Mouse (Mus musculus) neural tube, embryonic 14.5 days (tissue): ENCODE measurements around the gene Rbx1. TPM values are rescaled to one million over a fixed set of nuclear protein-coding genes. Genes with fewer than 3 reads are reported as not detected.
A peak's percentile ranks its signal among the peaks of the same experiment; 100 is the strongest.

Experiments
- ATAC-seq: fragments of 200-750 bp; cut with Nextera tagmentation; 2 replicates; pipeline ENCODE4 v1.8.0; 2017; ENCODE audit warnings: low read depth, mild to moderate bottlenecking, moderate TSS enrichment, moderate library complexity
- H3K27ac ChIP-seq: fragments of 300-500 bp; sonication (generic); 2 replicates; pipeline ENCODE4 v1.5.1; 2014; ENCODE audit warnings: low read depth, mild to moderate bottlenecking, control low read depth, low read length, moderate library complexity, mixed read lengths
- H3K27me3 ChIP-seq: fragments of 300-500 bp; sonication (generic); 2 replicates; pipeline ENCODE4 v1.6.1; 2014; ENCODE audit warnings: low read length; ENCODE audit not compliant: control insufficient read depth, insufficient read depth
- H3K36me3 ChIP-seq: fragments of 300-500 bp; sonication (generic); 2 replicates; pipeline ENCODE4 v1.6.1; 2014; ENCODE audit warnings: low read length, mixed read lengths; ENCODE audit not compliant: control insufficient read depth, insufficient read depth
- H3K4me1 ChIP-seq: fragments of 300-500 bp; sonication (generic); 2 replicates; pipeline ENCODE4 v1.6.1; 2014; ENCODE audit warnings: low read length; ENCODE audit not compliant: control insufficient read depth, insufficient read depth
- H3K4me2 ChIP-seq: fragments of 300-500 bp; sonication (generic); 2 replicates; pipeline ENCODE4 v1.6.1; 2014; ENCODE audit warnings: mild to moderate bottlenecking, low read depth, low read length, control low read depth
- H3K4me3 ChIP-seq: fragments of 300-500 bp; sonication (generic); 2 replicates; pipeline ENCODE4 v1.5.1; 2014; ENCODE audit warnings: low read depth, low read length, control low read depth, mixed read lengths
- H3K9ac ChIP-seq: fragments of 300-500 bp; sonication (generic); replicated peaks from 2 replicates; pipeline ENCODE4 v1.6.1; 2014; ENCODE audit warnings: low read depth, mild to moderate bottlenecking, control low read depth, low read length, mixed read lengths
- H3K9me3 ChIP-seq: fragments of 300-500 bp; sonication (generic); 2 replicates; pipeline ENCODE4 v1.6.1; 2016; ENCODE audit warnings: low read length; ENCODE audit not compliant: control insufficient read depth
- WGBS: fragments of 180-500 bp; shearing (Covaris S2); extraction: QIAGEN DNeasy Blood & Tissue Kit; methylation state at CpG from one replicate; pipeline ENCODE4 v1.1.7; 2014; 5-methylcytosine and 5-hydroxymethylcytosine counted together
- polyA plus RNA-seq: library from polyadenylated mRNA; unstranded; fragments of >200 nt; fragmentation: Nextera tagmentation; extraction: Ambion mirVana; gene quantifications from 2 replicates; pipeline ENCODE4 v1.2.1, GENCODE M21; 2014

Gene Rbx1
- polyA plus RNA-seq, 1 experiment from 2014 or later: 456 TPM

DNA sequence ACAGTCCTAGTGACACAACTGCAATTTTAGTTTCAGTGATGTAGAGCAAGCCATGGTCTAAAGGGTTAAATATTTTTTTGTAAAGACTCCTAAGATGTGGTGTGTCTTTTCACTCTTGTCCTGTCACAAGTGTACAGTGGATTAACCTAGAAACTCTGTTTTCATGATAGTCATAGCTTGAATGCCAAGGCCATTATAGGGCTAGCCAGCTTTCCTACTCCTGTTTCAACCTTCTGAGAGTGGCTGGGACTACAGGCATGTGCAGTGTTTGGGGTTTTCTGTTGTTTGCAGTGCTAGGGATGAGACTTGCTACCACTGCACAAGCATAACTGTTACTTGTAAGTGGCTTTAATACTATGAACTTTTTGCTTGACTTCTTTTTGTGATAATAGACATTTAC lies 26.9 kb upstream of the Rbx1 start:
- Histone ChIP-seq H3K9me3 (no peaks in the 10 kb centered on the region), H3K4me3 (no peak overlapping the region), H3K4me1 (no peaks in the 10 kb centered on the region), H3K4me2 (no peak overlapping the region), H3K9ac (no peak overlapping the region), H3K36me3 (0 out of 2 replicates have a peak, but pooled peaks cover 3% of the 10 kb centered on the region), H3K27me3 (no peaks in the 10 kb centered on the region), H3K27ac (no peak overlapping the region)
- no peak for ATAC-seq

DNA sequence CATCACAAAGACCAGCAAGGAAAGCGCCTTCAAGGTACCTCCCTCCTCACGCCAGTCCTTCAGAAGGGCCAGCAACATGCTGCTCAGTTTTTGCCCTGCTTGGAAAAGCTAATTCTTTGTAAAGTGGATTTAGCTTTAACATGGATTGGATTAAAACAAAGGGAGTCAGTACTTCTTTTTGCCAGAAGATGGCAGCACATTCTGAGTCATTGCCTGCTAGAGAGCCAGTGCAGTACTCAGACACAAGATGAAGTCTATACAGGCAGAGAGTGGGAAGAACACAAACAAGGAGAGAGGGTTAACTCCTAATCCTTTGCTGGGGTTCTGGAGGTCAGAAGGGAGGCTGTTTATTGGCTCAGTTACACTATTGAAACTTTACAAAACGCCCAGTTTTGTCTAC lies 17.6 kb upstream of the Rbx1 start:
- Histone ChIP-seq H3K4me1 (no peaks in the 10 kb centered on the region), H3K27me3 (no peaks in the 10 kb centered on the region), H3K4me2 (no peak overlapping the region), H3K9me3 (no peaks in the 10 kb centered on the region), H3K9ac (no peak overlapping the region), H3K36me3 (peaks cover 3% of the 10 kb centered on the region), H3K4me3 (no peak overlapping the region), H3K27ac (no peak overlapping the region)
- peak; percentile 71 for ATAC-seq
- WGBS: 60% methylated on average over 3 of the region's 3 CpGs

DNA sequence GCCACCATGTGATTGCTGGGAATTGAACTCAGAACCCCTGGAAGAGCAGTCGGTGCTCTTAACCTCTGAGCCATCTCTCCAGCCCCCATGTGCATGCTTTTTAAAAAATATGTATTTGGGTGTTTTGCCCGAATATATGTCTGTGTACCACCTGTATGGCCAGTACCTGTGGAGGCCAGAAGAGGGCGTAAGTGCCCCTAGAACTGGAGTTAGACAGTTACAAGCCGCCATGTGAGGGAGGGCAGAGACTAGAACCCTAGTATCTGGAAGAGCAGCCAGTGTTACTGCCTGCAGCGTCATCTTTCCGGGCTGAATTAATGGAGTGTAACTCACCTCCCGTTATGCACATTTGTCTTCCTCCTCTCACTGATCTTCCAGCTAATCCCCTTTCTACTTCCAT lies 4.6 kb upstream of the Rbx1 start:
- H3K9me3 ChIP-seq: 0 out of 2 replicates have a peak, but pooled peaks cover 2% of the 10 kb centered on the region
- no peaks in the 10 kb centered on the region for H3K27me3 ChIP-seq
- H3K4me3 ChIP-seq: no peak overlapping the region
- H3K4me1 ChIP-seq: no peaks in the 10 kb centered on the region
- WGBS: 86% methylated on average over 7 of the region's 7 CpGs
- no peak overlapping the region for H3K4me2 ChIP-seq
- no peak for ATAC-seq
- H3K36me3 ChIP-seq: 0 out of 2 replicates have a peak, but pooled peaks cover 6% of the 10 kb centered on the region
- H3K27ac ChIP-seq: no peak overlapping the region
- no peak overlapping the region for H3K9ac ChIP-seq

DNA sequence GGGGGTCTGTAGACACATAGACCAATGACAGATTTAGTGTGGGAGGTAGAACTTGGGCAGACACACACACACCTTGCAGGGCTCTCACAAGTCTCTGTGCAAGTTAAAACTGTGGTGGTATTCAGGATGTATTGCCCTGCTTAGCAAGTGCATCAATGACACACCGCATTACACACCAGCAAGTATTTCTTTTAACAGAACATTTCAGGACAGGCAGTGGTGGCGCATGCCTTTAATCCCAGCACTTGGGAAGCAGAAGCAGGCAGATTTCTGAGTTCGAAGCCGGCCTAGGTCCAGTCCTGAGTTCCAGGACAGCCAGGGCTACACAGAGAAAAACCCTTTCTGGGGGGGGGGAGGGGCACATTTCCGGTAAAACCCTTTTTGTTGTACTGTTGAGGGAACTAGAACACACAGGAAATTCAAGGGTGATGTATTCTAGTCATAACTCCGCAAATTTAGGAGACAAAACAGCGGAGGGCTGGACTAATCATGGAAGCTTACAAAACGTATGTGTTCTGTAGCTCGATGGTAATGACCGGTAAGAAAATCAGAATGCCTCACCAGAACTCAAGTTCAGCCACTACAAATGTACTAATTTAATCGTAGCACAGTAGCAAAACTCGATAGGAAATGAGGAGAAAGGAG lies 958 bp upstream of the Rbx1 start:
- 76% methylated on average over 12 of the region's 12 CpGs for WGBS
- ATAC-seq: no peak
- H3K4me2 ChIP-seq: peak overlapping the region; percentile 56
- peak overlapping the region; percentile 83; the same call in 1 of the 2 replicates for H3K27ac ChIP-seq
- no peak overlapping the region; the same call in 1 of the 2 replicates for H3K9ac ChIP-seq
- no peaks in the 10 kb centered on the region for H3K27me3 ChIP-seq
- H3K4me3 ChIP-seq: peak overlapping the region; percentile 63
- H3K9me3 ChIP-seq: 0 out of 2 replicates have a peak, but pooled peaks cover 2% of the 10 kb centered on the region
- peaks cover 9% of the 10 kb centered on the region for H3K4me1 ChIP-seq
- H3K36me3 ChIP-seq: no peaks in the 10 kb centered on the region; the same call in 1 of the 2 replicates

DNA sequence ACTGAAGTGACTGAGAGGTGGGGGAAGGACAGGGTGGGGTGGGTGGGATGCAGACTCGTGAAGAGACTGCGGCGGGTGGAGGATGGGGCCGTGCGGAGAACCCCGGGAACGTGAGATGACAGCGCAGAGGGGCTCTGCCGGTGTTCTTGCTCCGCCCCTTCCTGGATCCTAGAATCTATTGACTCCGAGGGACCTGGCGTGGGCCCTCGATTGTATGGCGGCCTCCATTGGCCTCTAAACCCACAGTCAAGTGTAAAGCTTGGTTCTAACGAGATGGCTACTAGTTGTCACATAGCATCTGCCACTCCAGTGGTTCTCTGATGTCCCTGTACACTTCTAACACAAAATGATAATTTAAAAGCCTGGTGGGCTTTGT lies 630 bp downstream of the Rbx1 start:
- 0 out of 2 replicates have a peak, but pooled peaks cover 2% of the 10 kb centered on the region for H3K9me3 ChIP-seq
- H3K4me1 ChIP-seq: peaks cover 9% of the 10 kb centered on the region
- H3K4me3 ChIP-seq: peak overlapping the region; percentile 63
- peak overlapping the region; percentile 60 for H3K9ac ChIP-seq
- ATAC-seq: no peak
- peak overlapping the region; percentile 83 for H3K27ac ChIP-seq
- WGBS: 0% methylated on average over 15 of the region's 15 CpGs
- peak overlapping the region; percentile 73 for H3K4me2 ChIP-seq
- no peaks in the 10 kb centered on the region; the same call in 1 of the 2 replicates for H3K36me3 ChIP-seq
- H3K27me3 ChIP-seq: no peaks in the 10 kb centered on the region

DNA sequence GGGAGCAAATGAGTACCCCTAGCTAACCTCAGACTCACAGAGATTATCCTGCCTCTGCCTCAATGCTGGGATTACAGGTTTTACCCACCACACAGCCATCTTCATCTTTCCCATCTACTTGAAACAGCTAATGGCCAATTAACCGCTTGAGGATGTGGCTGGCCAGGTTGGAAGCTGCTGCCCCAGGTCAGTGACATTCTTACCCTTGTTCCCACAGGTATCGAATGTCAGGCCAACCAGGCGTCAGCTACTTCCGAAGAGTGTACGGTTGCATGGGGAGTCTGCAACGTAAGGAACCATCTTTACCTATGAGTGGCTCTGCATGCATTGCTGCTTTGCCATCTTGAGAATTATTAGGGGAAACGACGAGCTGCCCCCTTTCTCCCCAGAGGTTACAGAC lies 4.6 kb downstream of the Rbx1 start:
- no peak overlapping the region for H3K27ac ChIP-seq
- ATAC-seq: no peak

DNA sequence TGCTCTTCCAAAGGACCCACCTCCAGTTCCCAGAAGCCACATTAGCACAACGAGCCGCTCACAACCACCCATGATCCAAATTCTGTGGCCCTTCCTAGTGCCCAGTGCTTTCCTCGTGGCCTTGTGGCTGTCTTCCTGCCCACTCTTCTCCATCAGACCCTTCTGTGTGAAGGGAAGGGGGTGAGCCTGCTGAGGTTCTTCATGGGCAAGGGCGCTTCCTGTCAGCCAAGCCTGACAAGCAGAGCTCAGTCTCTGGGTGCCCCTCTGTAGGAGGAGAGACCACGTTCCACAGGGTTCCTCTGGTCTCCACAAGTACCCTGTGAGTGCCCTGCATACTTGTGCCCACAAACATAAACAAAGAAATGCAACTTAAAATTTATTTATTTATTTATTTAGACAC lies 6.2 kb downstream of the Rbx1 start:
- Histone ChIP-seq H3K4me2 (no peak overlapping the region), H3K4me1 (peaks cover 9% of the 10 kb centered on the region), H3K9me3 (no peaks in the 10 kb centered on the region), H3K27me3 (no peaks in the 10 kb centered on the region), H3K27ac (no peak overlapping the region), H3K9ac (no peak overlapping the region), H3K4me3 (no peak overlapping the region), H3K36me3 (peaks cover 15% of the 10 kb centered on the region)
- no peak for ATAC-seq
- 94% methylated on average over 5 of the region's 5 CpGs for WGBS

More for the DNA sequence above, 4.6 kb downstream of the Rbx1 start:
- WGBS: 90% methylated on average over 8 of the region's 8 CpGs
- Histone ChIP-seq H3K27me3 (no peaks in the 10 kb centered on the region), H3K4me2 (no peak overlapping the region), H3K4me3 (no peak overlapping the region), H3K4me1 (peaks cover 9% of the 10 kb centered on the region), H3K9ac (no peak overlapping the region), H3K36me3 (peaks cover 15% of the 10 kb centered on the region), H3K9me3 (no peaks in the 10 kb centered on the region)

DNA sequence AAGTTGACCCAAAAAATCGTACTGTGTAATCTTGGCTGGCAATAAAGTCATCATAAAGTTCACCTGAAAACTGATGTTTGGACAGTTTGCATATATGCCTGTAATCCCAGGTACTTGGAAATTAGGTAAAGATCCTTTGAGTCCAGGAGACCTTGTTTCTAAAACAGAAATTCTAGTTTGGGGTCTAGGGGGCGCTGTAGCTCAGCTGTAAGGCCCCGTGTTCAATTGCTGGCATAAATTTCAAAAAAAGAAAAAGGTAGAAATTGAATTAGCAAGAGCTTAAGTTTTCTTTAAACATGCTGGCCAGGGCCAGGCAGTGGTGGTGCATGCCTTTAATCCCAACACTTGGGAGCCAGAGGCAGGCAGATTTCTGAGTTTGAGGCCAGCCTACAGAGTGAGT lies 9.6 kb downstream of the Rbx1 start:
- peaks cover 15% of the 10 kb centered on the region for H3K36me3 ChIP-seq

DNA sequence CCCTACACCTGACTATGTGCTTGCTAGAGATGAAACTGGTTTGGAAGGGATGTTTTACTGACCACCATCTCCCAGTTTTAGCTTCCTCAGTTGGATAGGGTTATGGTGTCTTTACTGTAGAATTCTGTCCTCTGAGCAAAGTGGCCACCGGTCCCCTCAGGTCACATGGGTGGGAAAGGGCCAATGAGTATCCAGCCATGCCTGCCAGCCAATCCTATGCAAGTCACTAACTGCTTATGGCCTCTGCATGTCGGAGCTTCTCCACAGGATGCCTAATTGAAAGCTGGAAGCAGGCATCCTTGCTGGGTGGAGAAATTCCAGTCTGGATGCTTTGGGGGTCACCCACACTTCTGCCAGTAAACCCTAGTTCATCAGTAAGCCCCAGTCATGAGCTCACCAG lies 10.5 kb downstream of the Rbx1 start:
- Histone ChIP-seq H3K36me3 (peaks cover 15% of the 10 kb centered on the region), H3K4me1 (no peaks in the 10 kb centered on the region), H3K27me3 (no peaks in the 10 kb centered on the region), H3K9ac (no peak overlapping the region), H3K4me2 (0 out of 2 replicates have a peak overlapping the region, but pooled peaks have one; percentile 23), H3K9me3 (no peaks in the 10 kb centered on the region), H3K27ac (peak overlapping the region; percentile 22; the same call in 1 of the 2 replicates), H3K4me3 (no peak overlapping the region)
- ATAC-seq: 0 out of 2 replicates have a peak, but pooled peaks have one; percentile 41
- 0% methylated on average over 2 of the region's 2 CpGs for WGBS

More for the DNA sequence above, 9.6 kb downstream of the Rbx1 start:
- no peaks in the 10 kb centered on the region for H3K27me3 ChIP-seq
- H3K9me3 ChIP-seq: no peaks in the 10 kb centered on the region
- WGBS: 42% methylated on average over 3 of the region's 3 CpGs
- no peaks in the 10 kb centered on the region for H3K4me1 ChIP-seq
- H3K4me2 ChIP-seq: no peak overlapping the region
- H3K4me3 ChIP-seq: no peak overlapping the region
- H3K27ac ChIP-seq: no peak overlapping the region
- ATAC-seq: no peak
- H3K9ac ChIP-seq: no peak overlapping the region
